12 mouse cellular contexts compared by ENCODE assay signal in genomic region chr4:125911541-125912270, GRCm38 (mm10).
DNase-seq lines count a peak whose midpoint lies in the region; ATAC-seq and TF ChIP-seq lines count a peak whose summit lies in the region.
"Had no signal": no experiment of that assay in that cellular context is flagged by ENCODE, and none has a peak within 500 bp of the region (broad histone marks: within the 10 kb centered on the region; RNA-seq: fewer than 3 reads in every experiment).

No protein-coding gene starts in this region.

- 0 out of 2 replicates have a peak, but pooled peaks have one; percentile 4 for TF ChIP-seq CTCF in kidney, postnatal 0 days (IDR thresholded peaks at IDR 0.05; ENCODE audit: low read depth)

- H3K4me2 ChIP-seq in kidney, postnatal 0 days (ENCODE audit: low read length): no peak overlapping the region
- peak overlapping the region; percentile 0; the same call in 1 of the 2 replicates for H3K4me2 ChIP-seq in neural tube, embryonic 13.5 days
- H3K4me2 ChIP-seq: heart, embryonic 13.5 days; hindbrain, embryonic 12.5 days; liver, embryonic 15.5 days had no signal

- H3K4me3 ChIP-seq in kidney, postnatal 0 days (replicated peaks; ENCODE audit: low read depth, low read length): no peak overlapping the region
- H3K4me3 ChIP-seq in neural tube, embryonic 13.5 days: no peak overlapping the region
- H3K4me3 ChIP-seq: heart, embryonic 13.5 days; hindbrain, embryonic 12.5 days; liver, embryonic 15.5 days had no signal

- peak; percentile 29; the same call in 1 of the 2 replicates for ATAC-seq in kidney, postnatal 0 days (replicated peaks; ENCODE audit: low FRiP score, low read depth)
- 0 out of 2 replicates have a peak, but pooled peaks have one; percentile 13 for ATAC-seq in neural tube, embryonic 13.5 days (ENCODE audit: low read depth)

- intact Hi-C loops in gastrocnemius, postnatal 14 days (cut with DNase I; ENCODE audit: low total_unique reads): no loop called here

- no peaks in the 10 kb centered on the region for H3K9me3 ChIP-seq in kidney, postnatal 0 days (replicated peaks; ENCODE audit: low read length)
- H3K9me3 ChIP-seq in neural tube, embryonic 13.5 days: no peaks in the 10 kb centered on the region
- H3K9me3 ChIP-seq: heart, embryonic 13.5 days; hindbrain, embryonic 12.5 days; liver, embryonic 15.5 days had no signal

- DNase-seq in retina, embryonic 14.5 days (ENCODE audit: low spot score): peak; percentile 47
- DNase-seq in retina, postnatal 1 day: no peak
- DNase-seq in adrenal gland, postnatal 4 days (ENCODE audit: low spot score in 2 of 2): peak; percentile 18 to 41
- DNase-seq in kidney, postnatal 0 days (ENCODE audit: low spot score): peak; percentile 70
- no peak for DNase-seq in gastrocnemius, postnatal 14 days
- no peak for DNase-seq in spleen, adult 12 weeks (ENCODE audit: low spot score)
- no peak for DNase-seq in frontal cortex, adult 2 months (ENCODE audit: extremely low spot score in 1 of 2, low spot score in 1 of 2)

- 4% methylated on average over 24 of the region's 24 CpGs for WGBS in kidney, postnatal 0 days
- WGBS in neural tube, embryonic 13.5 days: 4% methylated on average over 24 of the region's 24 CpGs

- no peak overlapping the region for H3K9ac ChIP-seq in kidney, postnatal 0 days (ENCODE audit: low read depth, low read length)
- H3K9ac ChIP-seq in neural tube, embryonic 13.5 days: no peak overlapping the region
- H3K9ac ChIP-seq: heart, embryonic 13.5 days; hindbrain, embryonic 12.5 days; liver, embryonic 15.5 days had no signal

- H3K27ac ChIP-seq in kidney, postnatal 0 days: no peak overlapping the region
- peak overlapping the region; percentile 52 for H3K27ac ChIP-seq in neural tube, embryonic 13.5 days (replicated peaks)
- H3K27ac ChIP-seq: heart, embryonic 13.5 days; hindbrain, embryonic 12.5 days; liver, embryonic 15.5 days; macrophage had no signal

- peaks cover 5% of the 10 kb centered on the region; the same call in 1 of the 2 replicates for H3K4me1 ChIP-seq in kidney, postnatal 0 days (replicated peaks; ENCODE audit: insufficient read depth, low read length)
- peaks cover 22% of the 10 kb centered on the region for H3K4me1 ChIP-seq in neural tube, embryonic 13.5 days (replicated peaks)
- H3K4me1 ChIP-seq: liver, embryonic 15.5 days had no signal

- 0 out of 2 replicates have a peak, but pooled peaks cover 5% of the 10 kb centered on the region for H3K27me3 ChIP-seq in kidney, postnatal 0 days (ENCODE audit: insufficient read depth, low read length)
- peaks cover 22% of the 10 kb centered on the region for H3K27me3 ChIP-seq in neural tube, embryonic 13.5 days

- no peaks in the 10 kb centered on the region for H3K36me3 ChIP-seq in kidney, postnatal 0 days (ENCODE audit: insufficient read depth, low read length)
- no peaks in the 10 kb centered on the region for H3K36me3 ChIP-seq in neural tube, embryonic 13.5 days
- H3K36me3 ChIP-seq: heart, embryonic 13.5 days; hindbrain, embryonic 12.5 days; liver, embryonic 15.5 days had no signal

Comparison
In these comparisons a context has a peak if more than half of its experiments do, and no peak if none do; other contexts are left out.
1. DNase-seq: peak in retina, embryonic 14.5 days (single experiment), adrenal gland, postnatal 4 days (2 of 2) and kidney, postnatal 0 days (single experiment); none in retina, postnatal 1 day (single experiment), gastrocnemius, postnatal 14 days (single experiment), spleen, adult 12 weeks (single experiment) and frontal cortex, adult 2 months (0 of 2).